Mouse (Mus musculus) limb, embryonic 15.5 days (tissue): ENCODE measurements at regions not wholly inside any gene's neighbourhood (a gene's known extent, or its start where the extent isn't known, plus 50 kb on each side); places are given as distances from the start of the nearest gene placed in this dataset.

Experiments
- ATAC-seq: fragments of 200-750 bp; cut with Nextera tagmentation; 2 replicates; pipeline ENCODE4 v1.8.0; 2017; ENCODE audit warnings: low read depth, moderate TSS enrichment; ENCODE audit not compliant: insufficient number of reproducible peaks, low FRiP score, low TSS enrichment
- H3K27ac ChIP-seq: fragments of 300-500 bp; sonication (generic); 2 replicates; pipeline ENCODE4 v1.5.1; 2015; ENCODE audit warnings: moderate library complexity, mild to moderate bottlenecking, inconsistent platforms
- H3K27me3 ChIP-seq: fragments of 300-500 bp; sonication (generic); 2 replicates; pipeline ENCODE4 v1.6.1; 2015; ENCODE audit warnings: inconsistent platforms
- H3K36me3 ChIP-seq: fragments of 300-500 bp; sonication (generic); 2 replicates; pipeline ENCODE4 v1.6.1; 2015; ENCODE audit warnings: inconsistent platforms
- H3K4me1 ChIP-seq: fragments of 300-500 bp; sonication (generic); 2 replicates; pipeline ENCODE4 v1.6.1; 2015; ENCODE audit warnings: inconsistent platforms
- H3K4me2 ChIP-seq: fragments of 300-500 bp; sonication (generic); 2 replicates; pipeline ENCODE4 v1.6.1; 2015; ENCODE audit warnings: mild to moderate bottlenecking, inconsistent platforms
- H3K4me3 ChIP-seq: fragments of 300-500 bp; sonication (generic); 2 replicates; pipeline ENCODE4 v1.5.1; 2015; ENCODE audit warnings: mild to moderate bottlenecking, inconsistent platforms
- H3K9ac ChIP-seq: fragments of 300-500 bp; sonication (generic); 2 replicates; pipeline ENCODE4 v1.6.1; 2015; ENCODE audit warnings: inconsistent platforms
- H3K9me3 ChIP-seq: fragments of 300-500 bp; sonication (generic); 2 replicates; pipeline ENCODE4 v1.6.1; 2016; ENCODE audit warnings: inconsistent platforms
- WGBS: fragments of 180-500 bp; shearing (Covaris S2); methylation state at CpG from one replicate; pipeline ENCODE4 v1.1.7; 2015; 5-methylcytosine and 5-hydroxymethylcytosine counted together

DNA sequence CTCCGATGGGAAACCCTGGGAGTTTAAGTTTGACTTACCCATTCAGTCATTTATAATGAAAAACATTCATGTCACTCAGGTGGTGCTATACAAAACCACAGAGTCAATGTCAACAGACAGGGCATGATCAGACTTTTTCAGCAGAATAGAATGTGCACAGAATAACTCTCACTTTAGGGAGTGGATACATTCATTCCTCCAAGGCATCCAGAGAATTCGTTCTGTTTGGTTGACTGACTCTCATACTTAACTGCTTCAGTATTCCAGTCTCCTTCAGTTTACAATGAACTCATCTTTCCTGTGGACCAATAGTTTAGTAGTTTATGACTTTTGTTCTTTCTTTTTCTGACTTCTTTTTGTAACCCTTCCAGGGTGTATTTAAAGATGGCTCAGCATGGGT is 225.1 kb downstream of the AI593442 start:
- Histone ChIP-seq H3K27ac (no peak overlapping the region), H3K4me2 (no peak overlapping the region), H3K27me3 (no peaks in the 10 kb centered on the region), H3K9me3 (no peaks in the 10 kb centered on the region), H3K9ac (no peak overlapping the region), H3K4me3 (no peak overlapping the region), H3K4me1 (no peaks in the 10 kb centered on the region), H3K36me3 (no peaks in the 10 kb centered on the region)
- WGBS = 81% methylated on average over 2 of the region's 2 CpGs
- ATAC-seq = no peak

DNA sequence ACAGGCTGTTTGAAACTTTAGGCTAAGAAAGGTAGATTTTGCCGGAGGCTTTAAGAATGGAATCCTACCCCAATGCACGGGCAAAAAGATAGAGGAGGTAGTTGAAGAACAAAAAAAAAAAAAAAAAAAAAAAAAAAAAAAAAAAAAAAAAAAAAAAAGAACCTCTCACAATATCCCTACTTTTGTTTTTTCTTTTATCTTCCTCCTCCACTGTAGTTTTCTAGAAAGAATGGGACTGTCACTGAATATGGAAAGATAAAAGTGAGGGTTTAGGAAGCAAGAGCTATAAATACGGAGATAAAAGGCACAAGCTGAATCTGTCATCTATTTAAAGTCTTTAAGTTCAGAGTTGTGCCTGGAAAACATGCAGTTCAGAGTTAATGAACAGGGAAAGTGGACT is 227.8 kb downstream of the AI593442 start:
- H3K9me3 ChIP-seq = no peaks in the 10 kb centered on the region
- H3K27ac ChIP-seq = no peak overlapping the region
- no peaks in the 10 kb centered on the region for H3K27me3 ChIP-seq
- ATAC-seq = no peak
- 68% methylated on average over 3 of the region's 3 CpGs for WGBS
- H3K4me2 ChIP-seq = no peak overlapping the region
- H3K4me1 ChIP-seq = no peaks in the 10 kb centered on the region
- no peak overlapping the region for H3K4me3 ChIP-seq
- no peaks in the 10 kb centered on the region for H3K36me3 ChIP-seq
- H3K9ac ChIP-seq = no peak overlapping the region

GRCm38 (mm10) chr9:52448245-52448644 is 231.3 kb downstream of the AI593442 start:
- Histone ChIP-seq H3K36me3 (no peaks in the 10 kb centered on the region), H3K4me2 (no peak overlapping the region), H3K4me1 (no peaks in the 10 kb centered on the region), H3K9ac (no peak overlapping the region), H3K4me3 (no peak overlapping the region), H3K27ac (no peak overlapping the region), H3K27me3 (no peaks in the 10 kb centered on the region), H3K9me3 (no peaks in the 10 kb centered on the region)
- ATAC-seq = no peak

- Histone ChIP-seq H3K36me3 (no peaks in the 10 kb centered on the region), H3K4me3 (no peak overlapping the region), H3K9me3 (no peaks in the 10 kb centered on the region), H3K9ac (no peak overlapping the region), H3K4me2 (no peak overlapping the region), H3K27me3 (no peaks in the 10 kb centered on the region), H3K27ac (no peak overlapping the region), H3K4me1 (no peaks in the 10 kb centered on the region)
- no peak for ATAC-seq
- 89% methylated on average over 7 of the region's 7 CpGs for WGBS
Measured at GRCm38 (mm10) chr9:52443228-52443627, 236.4 kb downstream of the AI593442 start.

GRCm38 (mm10) chr9:52434215-52434614 is 245.4 kb downstream of the AI593442 start:
- 69% methylated on average over 4 of the region's 4 CpGs for WGBS
- H3K27ac ChIP-seq = no peak overlapping the region
- H3K4me3 ChIP-seq = no peak overlapping the region
- H3K4me2 ChIP-seq = no peak overlapping the region
- no peaks in the 10 kb centered on the region for H3K9me3 ChIP-seq
- ATAC-seq = no peak
- H3K36me3 ChIP-seq = no peaks in the 10 kb centered on the region
- H3K4me1 ChIP-seq = no peaks in the 10 kb centered on the region
- H3K27me3 ChIP-seq = no peaks in the 10 kb centered on the region
- no peak overlapping the region for H3K9ac ChIP-seq

- no peaks in the 10 kb centered on the region for H3K27me3 ChIP-seq
- no peak overlapping the region for H3K4me3 ChIP-seq
- no peaks in the 10 kb centered on the region for H3K9me3 ChIP-seq
- no peak for ATAC-seq
- no peak overlapping the region for H3K9ac ChIP-seq
- no peak overlapping the region for H3K27ac ChIP-seq
- 47% methylated on average over 4 of the region's 4 CpGs for WGBS
- H3K4me2 ChIP-seq = no peak overlapping the region
- no peaks in the 10 kb centered on the region for H3K36me3 ChIP-seq
- no peaks in the 10 kb centered on the region for H3K4me1 ChIP-seq
Measured at GRCm38 (mm10) chr9:52425413-52425812, 254.2 kb downstream of the AI593442 start.

- no peaks in the 10 kb centered on the region for H3K36me3 ChIP-seq
- no peak overlapping the region for H3K27ac ChIP-seq
- H3K4me1 ChIP-seq = no peaks in the 10 kb centered on the region
- ATAC-seq = no peak
- H3K4me2 ChIP-seq = no peak overlapping the region
- no peaks in the 10 kb centered on the region for H3K9me3 ChIP-seq
- H3K27me3 ChIP-seq = no peaks in the 10 kb centered on the region
- H3K9ac ChIP-seq = no peak overlapping the region
- H3K4me3 ChIP-seq = no peak overlapping the region
- WGBS = 63% methylated on average over 3 of the region's 3 CpGs
Measured at GRCm38 (mm10) chr9:52422622-52423021, 254.2 kb upstream of the Zc3h12c start.

- H3K36me3 ChIP-seq = no peaks in the 10 kb centered on the region
- H3K4me3 ChIP-seq = no peak overlapping the region
- 40% methylated on average over 6 of the region's 6 CpGs for WGBS
- H3K4me2 ChIP-seq = no peak overlapping the region
- H3K27me3 ChIP-seq = no peaks in the 10 kb centered on the region
- no peak overlapping the region for H3K9ac ChIP-seq
- ATAC-seq = no peak
- no peaks in the 10 kb centered on the region for H3K4me1 ChIP-seq
- H3K9me3 ChIP-seq = no peaks in the 10 kb centered on the region
- no peak overlapping the region for H3K27ac ChIP-seq
Measured at GRCm38 (mm10) chr9:52415706-52416105, 247.3 kb upstream of the Zc3h12c start.

GRCm38 (mm10) chr9:52407841-52408240 is 239.5 kb upstream of the Zc3h12c start:
- no peak overlapping the region for H3K9ac ChIP-seq
- no peaks in the 10 kb centered on the region for H3K27me3 ChIP-seq
- H3K4me3 ChIP-seq = no peak overlapping the region
- WGBS = 86% methylated on average over 6 of the region's 6 CpGs
- no peaks in the 10 kb centered on the region for H3K4me1 ChIP-seq
- H3K27ac ChIP-seq = no peak overlapping the region
- no peak for ATAC-seq
- no peak overlapping the region for H3K4me2 ChIP-seq
- no peaks in the 10 kb centered on the region for H3K9me3 ChIP-seq
- H3K36me3 ChIP-seq = no peaks in the 10 kb centered on the region

DNA sequence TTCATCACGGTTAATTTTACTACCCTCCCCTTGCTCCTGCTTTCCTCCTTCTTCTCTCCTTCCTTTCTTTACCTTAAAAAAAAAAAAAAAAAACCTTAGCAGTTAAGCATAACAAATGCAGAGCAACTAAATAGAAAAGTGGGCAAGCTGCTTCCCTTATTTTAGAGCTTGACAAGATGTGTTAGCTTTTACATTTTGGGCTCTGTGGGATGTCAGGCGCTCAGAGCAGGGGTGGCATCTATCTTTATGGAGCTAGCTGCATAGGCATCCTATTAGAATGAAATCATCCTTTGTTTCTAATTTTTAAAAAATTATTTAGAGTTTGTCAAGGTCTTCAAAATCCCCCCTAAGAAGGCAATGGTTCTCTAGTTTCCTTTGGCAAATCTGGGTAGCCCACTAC is 234.1 kb upstream of the Zc3h12c start:
- H3K4me3 ChIP-seq = no peak overlapping the region
- WGBS = 72% methylated on average over 2 of the region's 2 CpGs
- no peaks in the 10 kb centered on the region for H3K4me1 ChIP-seq
- no peak overlapping the region for H3K4me2 ChIP-seq
- no peaks in the 10 kb centered on the region for H3K9me3 ChIP-seq
- H3K27me3 ChIP-seq = no peaks in the 10 kb centered on the region
- H3K27ac ChIP-seq = no peak overlapping the region
- no peak overlapping the region for H3K9ac ChIP-seq
- no peak for ATAC-seq
- no peaks in the 10 kb centered on the region for H3K36me3 ChIP-seq

- Histone ChIP-seq H3K27ac (no peak overlapping the region), H3K4me2 (no peak overlapping the region), H3K36me3 (no peaks in the 10 kb centered on the region), H3K4me3 (no peak overlapping the region), H3K4me1 (no peaks in the 10 kb centered on the region), H3K9ac (no peak overlapping the region), H3K9me3 (no peaks in the 10 kb centered on the region), H3K27me3 (no peaks in the 10 kb centered on the region)
- no peak for ATAC-seq
- WGBS = 65% methylated on average over 2 of the region's 2 CpGs
Measured at GRCm38 (mm10) chr9:52379031-52379430, 210.7 kb upstream of the Zc3h12c start.

DNA sequence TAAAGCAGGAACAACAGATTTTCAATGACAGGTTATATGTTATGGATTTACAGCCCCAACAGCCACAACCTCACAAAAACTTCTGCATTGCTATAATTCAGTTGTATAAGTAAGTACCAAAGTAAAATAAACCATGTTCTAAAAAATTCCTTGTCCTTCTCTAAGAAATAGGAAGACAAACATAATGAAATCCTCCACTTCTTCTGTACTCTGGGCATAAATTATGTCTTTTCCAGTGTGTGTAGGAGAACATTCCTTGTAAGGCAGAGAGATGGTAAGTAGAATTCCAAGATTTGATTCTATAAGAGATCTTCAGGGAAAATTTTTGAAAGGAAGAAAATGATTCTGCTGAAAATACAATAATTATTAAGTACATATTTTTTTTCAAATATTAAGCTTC is 209.4 kb upstream of the Zc3h12c start:
- no peak overlapping the region for H3K4me2 ChIP-seq
- no peaks in the 10 kb centered on the region for H3K27me3 ChIP-seq
- H3K4me3 ChIP-seq = no peak overlapping the region
- H3K9me3 ChIP-seq = no peaks in the 10 kb centered on the region
- ATAC-seq = no peak
- no peak overlapping the region for H3K9ac ChIP-seq
- H3K27ac ChIP-seq = no peak overlapping the region
- H3K36me3 ChIP-seq = no peaks in the 10 kb centered on the region
- H3K4me1 ChIP-seq = no peaks in the 10 kb centered on the region

DNA sequence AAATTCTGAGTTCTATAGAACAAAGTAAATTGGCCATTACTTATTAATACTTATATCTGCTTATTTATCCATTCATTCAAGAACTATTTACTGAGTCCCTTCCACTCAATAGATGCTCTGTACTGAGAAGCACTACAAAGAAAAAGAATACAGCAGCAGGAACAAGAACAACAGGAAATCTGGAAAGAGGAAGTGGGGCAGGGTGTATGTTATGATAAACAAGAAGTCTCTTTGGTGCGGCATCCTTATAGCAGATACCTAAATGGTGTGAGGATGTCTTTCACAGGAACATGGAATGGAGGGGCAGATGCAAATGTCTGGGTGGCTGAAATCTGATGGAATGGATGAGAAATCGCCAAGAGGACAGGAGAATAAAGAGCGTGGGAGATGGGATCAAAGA is 208.5 kb upstream of the Zc3h12c start:
- ATAC-seq = no peak

More for the DNA sequence above, 208.5 kb upstream of the Zc3h12c start:
- no peaks in the 10 kb centered on the region for H3K27me3 ChIP-seq
- H3K4me2 ChIP-seq = no peak overlapping the region
- H3K4me1 ChIP-seq = no peaks in the 10 kb centered on the region
- no peak overlapping the region for H3K4me3 ChIP-seq
- no peaks in the 10 kb centered on the region for H3K36me3 ChIP-seq
- H3K27ac ChIP-seq = no peak overlapping the region
- WGBS = 91% methylated on average over 3 of the region's 3 CpGs
- no peak overlapping the region for H3K9ac ChIP-seq
- H3K9me3 ChIP-seq = no peaks in the 10 kb centered on the region
